Mouse (Mus musculus) thymus, postnatal 36 days (tissue): ENCODE results near the gene Gtpbp8.

Source experiments
- DNase-seq, 2 experiments: peaks; one replicate each; pipeline ENCODE4 v3.0.0; 2022; ENCODE audit warnings: mixed read lengths in 2 of 2

Gene Gtpbp8

DNA sequence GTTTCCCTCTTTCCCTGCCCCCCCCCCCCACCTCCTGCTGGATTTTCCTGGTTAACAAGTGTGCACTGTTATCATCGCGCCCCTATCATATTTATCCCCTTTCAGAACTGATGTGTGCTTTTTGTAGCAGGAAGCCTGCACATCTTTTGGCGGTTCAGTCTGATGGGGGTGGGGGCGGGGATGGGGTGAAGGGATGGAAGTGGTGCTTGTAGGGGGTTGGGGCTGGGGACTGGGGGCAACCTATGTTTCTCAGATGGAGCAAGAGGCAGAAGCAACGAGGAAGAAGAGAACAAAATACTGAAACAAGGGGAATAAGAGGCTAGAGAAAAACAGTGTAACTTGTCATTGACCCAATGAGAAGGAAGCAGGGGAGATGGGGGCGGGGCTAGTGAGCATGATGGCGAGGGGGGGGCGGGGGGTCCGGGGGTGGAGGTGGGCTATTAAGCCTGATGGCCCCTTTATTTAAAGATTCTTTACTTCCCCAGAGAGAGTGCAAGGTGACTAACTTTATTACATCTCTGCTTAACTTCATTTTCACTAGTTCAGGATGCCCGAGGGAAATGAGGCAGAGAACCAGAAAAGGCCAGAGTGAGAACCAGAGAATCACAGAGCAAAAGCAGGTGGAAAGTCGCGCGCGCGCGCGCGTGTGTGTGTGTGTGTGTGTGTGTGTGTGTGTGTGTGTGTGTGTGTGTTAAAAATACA lies 58.3 kb downstream of the Gtpbp8 start:
- no peak for DNase-seq

DNA sequence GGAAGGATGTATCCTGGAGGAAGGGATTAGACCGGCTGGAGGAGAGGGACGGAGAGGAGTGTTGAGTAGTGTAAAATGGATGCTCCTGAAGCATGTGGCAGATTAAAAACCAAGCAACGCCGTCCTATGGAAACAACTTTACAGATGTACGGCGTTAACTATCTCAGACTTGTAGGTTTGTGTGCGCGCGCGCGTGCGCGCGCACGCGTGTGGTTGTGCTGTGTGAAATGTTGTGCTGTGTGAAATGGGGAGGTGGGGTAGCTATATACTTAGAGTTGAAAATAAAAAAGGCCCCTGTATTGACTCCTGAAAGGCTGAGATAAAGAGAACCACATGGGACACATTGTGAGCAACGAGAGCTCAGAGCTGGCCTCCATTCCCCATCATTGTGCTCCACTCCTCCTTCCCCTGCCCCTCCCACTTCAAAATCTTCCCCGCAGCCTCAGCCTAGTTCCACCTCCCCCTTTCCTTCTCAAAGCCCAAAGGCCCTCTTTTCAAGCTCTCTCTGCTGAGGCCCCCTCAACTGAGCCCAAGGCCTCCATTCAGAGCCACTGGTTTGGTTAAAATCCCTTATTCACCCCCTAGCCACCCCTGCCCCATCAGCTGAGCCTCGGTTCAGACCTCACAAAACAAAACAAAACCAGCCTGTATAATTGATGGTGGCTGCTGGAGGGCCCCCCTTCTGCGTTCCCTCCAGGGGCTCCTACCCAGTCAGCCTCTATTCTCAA lies 59.0 kb downstream of the Gtpbp8 start:
- peak; percentile 2 to 11 for DNase-seq
